Mouse (Mus musculus) kidney, postnatal 14 days (tissue): ENCODE measurements around the gene Ypel5.

Experiments
- DNase-seq: peaks from one replicate; pipeline ENCODE4 v3.0.0; 2022; ENCODE audit warnings: mixed read lengths

Ypel5 gene

GRCm38 (mm10) chr17:72836158-72837115 is at the start of gene Ypel5:
Gene Ypel5, plus strand, starts transcription at chr17:72836453.
- peak; percentile 99 for DNase-seq

GRCm38 (mm10) chr17:72787886-72788436 is 48.3 kb upstream of the Ypel5 start:
- no peak for DNase-seq

GRCm38 (mm10) chr17:72793278-72793677 is 43.0 kb upstream of the Ypel5 start:
- no peak for DNase-seq

GRCm38 (mm10) chr17:72794660-72795059 is 41.6 kb upstream of the Ypel5 start:
- DNase-seq = no peak

GRCm38 (mm10) chr17:72795392-72796047 is 40.7 kb upstream of the Ypel5 start:
- DNase-seq = no peak

- no peak for DNase-seq
Observed at GRCm38 (mm10) chr17:72796506-72796905, 39.7 kb upstream of the Ypel5 start.

- peak; percentile 57 for DNase-seq
Observed at GRCm38 (mm10) chr17:72797867-72798266, 38.4 kb upstream of the Ypel5 start.

GRCm38 (mm10) chr17:72809942-72810654 is 26.2 kb upstream of the Ypel5 start:
- no peak for DNase-seq

DNA sequence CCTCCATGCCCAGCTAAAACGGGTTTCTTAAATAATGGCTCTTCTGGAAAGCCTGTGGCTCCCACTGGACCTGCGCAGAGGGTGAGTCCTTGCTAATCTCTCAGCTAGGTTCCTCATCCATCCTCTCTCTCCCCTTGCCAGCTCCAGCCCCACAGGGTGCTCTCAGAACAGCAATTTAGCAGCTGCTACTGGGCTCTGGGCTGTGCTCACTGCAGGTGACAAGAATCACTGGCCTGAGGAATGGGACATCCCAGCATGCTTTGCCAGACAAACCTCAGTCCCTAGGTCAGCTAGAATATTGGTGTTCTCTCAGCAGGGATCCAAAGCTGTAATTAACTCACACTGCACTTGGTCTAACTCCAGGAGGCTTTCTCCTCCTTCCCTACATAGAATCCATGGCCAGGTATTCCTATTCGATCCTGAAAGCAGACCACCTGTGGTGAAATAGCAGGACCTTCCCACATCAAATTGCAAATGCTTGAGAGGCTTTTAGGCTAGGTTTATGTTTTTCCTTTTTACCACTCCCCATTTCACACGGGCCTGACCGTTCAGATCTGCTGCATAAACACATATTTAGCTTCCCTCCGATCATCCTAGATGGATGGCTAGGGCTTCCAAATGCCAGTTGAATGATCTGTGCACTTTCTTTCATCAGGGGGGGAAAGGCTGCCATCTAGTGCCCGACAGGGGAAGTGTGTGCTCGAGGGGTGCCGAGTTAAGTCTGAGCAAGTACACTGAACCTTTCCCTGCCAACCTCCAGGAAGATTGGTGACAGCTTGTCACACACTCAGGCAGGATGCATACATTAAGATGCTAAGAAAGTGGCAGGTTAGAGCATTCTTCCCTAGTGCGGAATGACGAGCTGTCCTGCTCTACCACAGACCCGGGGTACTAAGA is 22.6 kb upstream of the Ypel5 start:
- DNase-seq = peak; percentile 47

DNA sequence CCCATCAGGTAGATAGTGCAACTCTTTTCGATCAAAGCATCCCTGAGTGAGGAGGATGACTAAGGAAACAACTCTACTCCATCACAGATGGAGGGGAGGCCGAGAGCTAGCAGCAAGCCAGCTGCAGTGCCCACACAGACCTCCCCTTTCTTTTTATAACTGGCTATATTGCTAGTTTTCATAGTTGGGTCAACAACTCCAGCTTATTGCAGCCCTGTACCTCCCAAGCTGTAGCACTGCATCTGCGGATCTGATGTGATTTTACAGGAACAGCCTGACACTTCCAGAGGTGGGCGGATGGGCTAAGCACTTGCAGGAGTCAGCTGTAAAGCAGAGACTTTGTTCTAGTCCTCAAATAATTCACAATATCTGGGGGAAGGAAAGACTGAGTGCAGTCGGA is 18.7 kb upstream of the Ypel5 start:
- DNase-seq = no peak

DNA sequence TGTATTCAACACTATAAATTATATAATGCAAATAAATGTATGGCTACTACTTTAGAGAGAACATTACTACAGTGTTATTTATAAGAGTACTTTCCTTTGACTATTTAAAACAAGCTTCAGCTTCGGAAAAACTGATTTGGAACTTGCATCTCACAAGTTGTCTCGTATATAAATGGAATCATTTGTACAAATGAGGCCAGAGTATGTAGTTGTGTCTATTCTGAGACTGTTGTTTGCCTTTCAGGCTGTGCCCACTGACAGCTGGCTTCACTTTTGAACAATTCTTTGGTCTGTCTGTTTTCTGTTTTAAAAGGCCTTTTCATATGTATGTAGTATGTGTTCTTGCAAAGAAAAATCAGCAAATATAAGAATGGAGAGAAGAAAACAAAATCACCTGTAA is 16.5 kb upstream of the Ypel5 start:
- no peak for DNase-seq

DNA sequence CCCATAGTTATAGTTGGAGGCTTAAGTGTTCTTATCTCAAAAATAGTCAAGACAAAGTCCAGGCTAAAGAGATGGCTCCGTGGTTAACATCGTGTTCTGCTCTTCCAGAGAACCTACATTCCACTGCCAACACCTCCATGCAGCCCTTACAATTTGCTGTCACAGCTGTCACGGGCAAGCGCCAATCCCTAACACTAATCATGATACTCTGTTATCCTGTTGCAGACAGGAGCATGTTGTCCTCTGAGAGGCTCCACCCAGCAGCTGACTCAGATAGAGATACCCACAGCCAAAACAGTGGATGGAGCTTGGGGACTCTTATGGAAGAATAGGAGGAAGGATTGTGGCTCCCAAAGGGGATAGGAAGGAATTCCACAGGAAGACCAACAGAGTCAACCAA is 15.8 kb upstream of the Ypel5 start:
- DNase-seq = no peak

DNA sequence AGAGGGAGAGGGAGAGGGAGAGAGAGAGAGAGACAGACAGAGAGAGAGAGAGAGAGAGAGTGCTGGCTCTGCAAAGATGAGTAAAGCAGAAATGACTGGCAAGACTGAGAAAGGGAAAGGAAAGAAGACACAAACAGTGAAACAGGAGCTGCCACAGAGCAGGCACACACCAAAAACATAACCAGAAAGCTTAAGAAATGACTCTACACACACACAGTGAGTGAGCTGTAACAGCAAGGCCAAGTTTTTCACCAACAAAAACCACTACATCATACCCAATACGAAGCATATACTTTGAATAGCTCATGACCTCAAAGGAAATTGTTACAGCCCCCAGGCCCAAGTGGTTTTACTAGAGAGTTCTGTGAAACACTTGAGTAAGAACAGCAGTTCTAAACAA is 14.3 kb upstream of the Ypel5 start:
- no peak for DNase-seq

DNA sequence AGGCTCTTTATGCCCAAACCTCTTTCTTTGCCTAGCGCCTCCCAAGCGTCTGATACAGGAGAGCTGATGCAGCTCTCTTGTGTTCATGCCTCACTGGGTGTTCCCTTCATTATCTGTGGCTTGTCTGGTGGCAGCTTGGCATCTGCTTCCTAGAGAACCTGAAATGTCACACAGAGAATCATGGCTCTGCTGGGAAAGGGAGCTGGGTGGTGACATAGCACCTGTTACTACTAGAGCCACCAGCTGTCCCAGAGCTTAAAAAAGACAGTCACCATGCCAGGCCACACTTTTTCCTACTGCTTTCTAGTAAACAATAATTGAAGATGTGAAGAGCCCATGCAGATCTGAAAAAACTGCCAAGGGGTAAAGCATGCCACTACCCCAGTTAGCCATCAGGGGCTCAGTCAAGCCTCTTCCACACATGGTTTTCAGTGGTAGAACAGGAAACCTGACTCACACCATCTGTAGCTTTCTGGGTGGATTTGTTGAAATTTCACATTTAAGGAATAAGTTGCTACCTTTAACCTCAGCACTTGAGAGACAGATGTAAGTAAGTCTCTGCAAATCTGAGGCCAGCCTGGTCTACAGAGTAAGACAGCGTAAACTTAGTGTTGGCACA is 9.2 kb upstream of the Ypel5 start:
- DNase-seq = no peak

- DNase-seq = peak; percentile 13
Observed at GRCm38 (mm10) chr17:72828027-72828678, 8.1 kb upstream of the Ypel5 start.

DNA sequence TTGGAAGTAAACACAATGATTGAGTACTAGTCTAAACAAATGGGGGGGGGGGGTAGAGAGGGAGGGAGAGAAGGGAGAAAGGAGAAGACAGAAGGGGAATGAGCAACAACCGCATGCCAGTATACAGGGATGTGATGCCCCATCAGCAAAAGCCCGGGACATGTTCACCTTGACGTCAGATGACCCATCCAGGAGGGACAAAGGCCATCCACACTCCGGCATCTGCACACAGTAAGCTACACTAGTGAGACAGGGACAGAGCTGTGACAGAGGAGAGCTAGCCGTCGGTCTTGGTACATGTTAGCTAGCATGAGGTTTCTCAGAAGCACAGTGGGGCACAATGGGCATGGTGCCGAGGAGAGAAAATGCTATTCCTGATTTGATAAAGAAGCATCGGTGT is 7.6 kb upstream of the Ypel5 start:
- DNase-seq = no peak

GRCm38 (mm10) chr17:72837140-72837712 is 973 bp downstream of the Ypel5 start:
- DNase-seq = peak; percentile 96

- no peak for DNase-seq
Observed at GRCm38 (mm10) chr17:72837824-72838474, 1.7 kb downstream of the Ypel5 start.

DNA sequence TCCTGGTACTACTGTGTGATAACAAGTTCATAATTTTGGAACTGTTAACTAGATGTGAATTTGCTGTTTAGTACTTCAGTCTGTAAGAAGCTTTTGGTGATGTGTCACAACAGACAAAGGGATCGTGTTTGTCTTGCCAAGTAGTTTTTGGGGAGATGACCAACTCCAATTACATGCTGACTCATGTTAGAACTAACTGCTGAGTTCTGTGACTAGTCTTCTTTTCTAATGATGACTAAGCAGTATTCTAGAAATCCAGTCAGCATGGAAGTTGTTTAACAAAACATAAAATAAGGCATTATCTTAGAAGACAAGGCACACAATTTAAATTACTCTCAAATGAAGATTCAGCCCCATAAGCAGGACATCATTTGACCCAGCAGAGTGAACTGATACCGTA is 2.7 kb downstream of the Ypel5 start:
- DNase-seq = no peak

- DNase-seq = no peak
Observed at GRCm38 (mm10) chr17:72844393-72844792, 8.1 kb downstream of the Ypel5 start.
